ENCODE assay signal across 15 mouse cellular contexts in genomic region chr3:152494667-152495360, GRCm38 (mm10).
A peak's percentile ranks its signal among the peaks of the same experiment; 100 is the strongest.
DNase-seq lines count a peak whose midpoint lies in the region; ATAC-seq lines count a peak whose summit lies in the region.
"Had no signal": no experiment of that assay in that cellular context is flagged by ENCODE, and none has a peak within 500 bp of the region (broad histone marks: within the 10 kb centered on the region; RNA-seq: fewer than 3 reads in every experiment).

No protein-coding gene starts in this region.

- no peak overlapping the region for H3K4me2 ChIP-seq in heart, embryonic 12.5 days
- no peak overlapping the region for H3K4me2 ChIP-seq in midbrain, embryonic 14.5 days (ENCODE audit: low read length)
- H3K4me2 ChIP-seq in intestine, embryonic 16.5 days (ENCODE audit: low read depth, low read length), result no peak overlapping the region
- H3K4me2 ChIP-seq: limb, embryonic 12.5 days had no signal

- no peak overlapping the region for H3K9ac ChIP-seq in heart, embryonic 12.5 days
- no peak overlapping the region for H3K9ac ChIP-seq in midbrain, embryonic 14.5 days (replicated peaks; ENCODE audit: low read length)
- H3K9ac ChIP-seq in intestine, embryonic 16.5 days (ENCODE audit: low read depth, low read length), result no peak overlapping the region
- H3K9ac ChIP-seq: heart, embryonic 13.5 days; limb, embryonic 12.5 days had no signal

- no peak for DNase-seq in heart, embryonic 10.5 days (ENCODE audit: low spot score)
- DNase-seq in adipocyte (ENCODE audit: low spot score), result peak; percentile 94
- DNase-seq in gonadal fat pad, adult 2 months (ENCODE audit: low read depth), result peak; percentile 65
- peak; percentile 19 for DNase-seq in midbrain, embryonic 14.5 days
- DNase-seq: cerebellum, adult 11 months; embryo, embryonic 11 days; kidney, adult 11 months; spleen, adult 18-20 months had no signal

- H3K36me3 ChIP-seq in heart, embryonic 10.5 days, result no peaks in the 10 kb centered on the region
- no peaks in the 10 kb centered on the region for H3K36me3 ChIP-seq in heart, embryonic 12.5 days
- no peaks in the 10 kb centered on the region for H3K36me3 ChIP-seq in midbrain, embryonic 14.5 days (ENCODE audit: control insufficient read depth, insufficient read depth, low read length)
- no peaks in the 10 kb centered on the region for H3K36me3 ChIP-seq in intestine, embryonic 16.5 days (ENCODE audit: control insufficient read depth, insufficient read depth, low read length)
- H3K36me3 ChIP-seq: G1E; heart, embryonic 13.5 days; limb, embryonic 12.5 days had no signal

- H3K4me3 ChIP-seq in heart, embryonic 10.5 days, result no peak overlapping the region
- no peak overlapping the region for H3K4me3 ChIP-seq in heart, embryonic 12.5 days
- H3K4me3 ChIP-seq in midbrain, embryonic 14.5 days (replicated peaks; ENCODE audit: low read depth, low read length), result no peak overlapping the region
- H3K4me3 ChIP-seq in intestine, embryonic 16.5 days (ENCODE audit: low read length), result no peak overlapping the region
- H3K4me3 ChIP-seq: heart, embryonic 13.5 days; limb, embryonic 12.5 days had no signal

- ATAC-seq in heart, embryonic 12.5 days (ENCODE audit: insufficient number of reproducible peaks, low FRiP score), result no peak
- no peak for ATAC-seq in midbrain, embryonic 14.5 days (ENCODE audit: low FRiP score, low TSS enrichment)
- ATAC-seq in megakaryocyte progenitor cell, adult 5-6 weeks (replicated peaks; ENCODE audit: poor library complexity), result no peak
- no peak for ATAC-seq in inflammation-experienced regulatory T-cells, adult 6 months
- ATAC-seq in intestine, embryonic 16.5 days, result no peak; the same call in 1 of the 2 replicates

- H3K4me1 ChIP-seq in heart, embryonic 10.5 days, result peaks cover 48% of the 10 kb centered on the region
- H3K4me1 ChIP-seq in heart, embryonic 12.5 days (replicated peaks), result peaks cover 54% of the 10 kb centered on the region
- H3K4me1 ChIP-seq in midbrain, embryonic 14.5 days (ENCODE audit: control insufficient read depth, insufficient read depth, low read length), result peaks cover 14% of the 10 kb centered on the region
- H3K4me1 ChIP-seq in intestine, embryonic 16.5 days (ENCODE audit: control insufficient read depth, insufficient read depth, low read length), result 0 out of 2 replicates have a peak, but pooled peaks cover 7% of the 10 kb centered on the region
- H3K4me1 ChIP-seq: limb, embryonic 12.5 days had no signal

- peak overlapping the region; percentile 38; the same call in 1 of the 2 replicates for H3K27ac ChIP-seq in heart, embryonic 10.5 days
- no peak overlapping the region for H3K27ac ChIP-seq in heart, embryonic 12.5 days (ENCODE audit: poor library complexity, severe bottlenecking)
- peak overlapping the region; percentile 42 for H3K27ac ChIP-seq in midbrain, embryonic 14.5 days (replicated peaks; ENCODE audit: low read depth, low read length)
- no peak overlapping the region for H3K27ac ChIP-seq in intestine, embryonic 16.5 days (ENCODE audit: low read length)
- H3K27ac ChIP-seq: heart, embryonic 13.5 days; limb, embryonic 12.5 days had no signal

- WGBS in heart, embryonic 10.5 days, result 60% methylated on average over 12 of the region's 12 CpGs
- 50% methylated on average over 12 of the region's 12 CpGs for WGBS in heart, embryonic 12.5 days
- WGBS in midbrain, embryonic 14.5 days, result 48% methylated on average over 12 of the region's 12 CpGs
- WGBS in intestine, embryonic 16.5 days, result 59% methylated on average over 12 of the region's 12 CpGs

- peaks cover 35% of the 10 kb centered on the region for H3K27me3 ChIP-seq in heart, embryonic 10.5 days (ENCODE audit: insufficient read depth, poor library complexity, severe bottlenecking)
- peaks cover 25% of the 10 kb centered on the region for H3K27me3 ChIP-seq in heart, embryonic 12.5 days (replicated peaks)
- no peaks in the 10 kb centered on the region for H3K27me3 ChIP-seq in midbrain, embryonic 14.5 days (ENCODE audit: control insufficient read depth, insufficient read depth, low read length)
- no peaks in the 10 kb centered on the region for H3K27me3 ChIP-seq in intestine, embryonic 16.5 days (replicated peaks; ENCODE audit: control insufficient read depth, insufficient read depth, low read length)
- H3K27me3 ChIP-seq: limb, embryonic 12.5 days had no signal

- H3K9me3 ChIP-seq in heart, embryonic 10.5 days, result no peaks in the 10 kb centered on the region
- H3K9me3 ChIP-seq in heart, embryonic 12.5 days (replicated peaks), result no peaks in the 10 kb centered on the region
- no peaks in the 10 kb centered on the region for H3K9me3 ChIP-seq in midbrain, embryonic 14.5 days (ENCODE audit: control insufficient read depth, low read length)
- no peaks in the 10 kb centered on the region for H3K9me3 ChIP-seq in intestine, embryonic 16.5 days (ENCODE audit: control insufficient read depth, low read length)
- H3K9me3 ChIP-seq: G1E; heart, embryonic 13.5 days; limb, embryonic 12.5 days had no signal

Comparison
In these comparisons a context has a peak if more than half of its experiments do, and no peak if none do; other contexts are left out.
1. H3K27ac ChIP-seq: peak in heart, embryonic 10.5 days (single experiment) and midbrain, embryonic 14.5 days (single experiment); none in heart, embryonic 12.5 days (single experiment) and intestine, embryonic 16.5 days (single experiment).